Mouse (Mus musculus) hindbrain, embryonic 11.5 days (tissue): ENCODE results near the gene Usp7. TPM values are rescaled to one million over a fixed set of nuclear protein-coding genes. Genes with fewer than 3 reads are reported as not detected.

Source experiments
- ATAC-seq: fragments of 200-750 bp; cut with Nextera tagmentation; 2 replicates; pipeline ENCODE4 v1.8.0; 2017; ENCODE audit warnings: mild to moderate bottlenecking, moderate TSS enrichment, moderate library complexity; ENCODE audit not compliant: low FRiP score
- DNase-seq: peaks from one replicate; pipeline ENCODE4 v3.0.0-alpha.2; 2015; ENCODE audit warnings: low spot score
- H3K27ac ChIP-seq: fragments of 300-500 bp; sonication (generic); 2 replicates; pipeline ENCODE4 v1.5.1; 2014; ENCODE audit warnings: mild to moderate bottlenecking, low read depth, low read length
- H3K27me3 ChIP-seq: fragments of 300-500 bp; sonication (generic); 2 replicates; pipeline ENCODE4 v1.6.1; 2014; ENCODE audit warnings: mild to moderate bottlenecking, low read length, moderate library complexity, mixed read lengths; ENCODE audit not compliant: control insufficient read depth, insufficient read depth
- H3K36me3 ChIP-seq: fragments of 300-500 bp; sonication (generic); 2 replicates; pipeline ENCODE4 v1.6.1; 2014; ENCODE audit warnings: mild to moderate bottlenecking, low read length, moderate library complexity, mixed read lengths; ENCODE audit not compliant: control insufficient read depth, insufficient read depth
- H3K4me1 ChIP-seq: fragments of 300-500 bp; sonication (generic); replicated peaks from 2 replicates; pipeline ENCODE4 v1.6.1; 2014; ENCODE audit warnings: low read length, mixed read lengths; ENCODE audit not compliant: control insufficient read depth, insufficient read depth
- H3K4me2 ChIP-seq: fragments of 300-500 bp; sonication (generic); replicated peaks from 2 replicates; pipeline ENCODE4 v1.6.1; 2014; ENCODE audit warnings: mild to moderate bottlenecking, low read depth, low read length
- H3K4me3 ChIP-seq: fragments of 300-500 bp; sonication (generic); 2 replicates; pipeline ENCODE4 v1.5.1; 2014; ENCODE audit warnings: low read depth, low read length
- H3K9ac ChIP-seq: fragments of 300-500 bp; sonication (generic); 2 replicates; pipeline ENCODE4 v1.6.1; 2014; ENCODE audit warnings: low read depth, low read length
- H3K9me3 ChIP-seq: fragments of 300-500 bp; sonication (generic); 2 replicates; pipeline ENCODE4 v1.6.1; 2016; ENCODE audit warnings: low read length; ENCODE audit not compliant: control insufficient read depth
- WGBS: fragments of 180-500 bp; shearing (Covaris S2); extraction: QIAGEN DNeasy Blood & Tissue Kit; methylation state at CpG from one replicate; pipeline ENCODE4 v1.1.7; 2014; 5-methylcytosine and 5-hydroxymethylcytosine counted together
- polyA plus RNA-seq: library from polyadenylated mRNA; unstranded; fragments of >200 nt; fragmentation: Nextera tagmentation; extraction: Ambion mirVana; gene quantifications from 2 replicates; pipeline ENCODE4 v1.2.1, GENCODE M21; 2014

Usp7 gene
- polyA plus RNA-seq, 1 experiment from 2014 or later: 51.9 TPM

GRCm38 (mm10) chr16:8731630-8732029, 60.5 kb downstream of the Usp7 start:
- no peaks in the 10 kb centered on the region for H3K9me3 ChIP-seq

GRCm38 (mm10) chr16:8728111-8728748, 63.9 kb downstream of the Usp7 start:
- no peak overlapping the region for H3K4me2 ChIP-seq
- H3K27me3 ChIP-seq: no peaks in the 10 kb centered on the region
- H3K4me1 ChIP-seq: no peaks in the 10 kb centered on the region; the same call in 1 of the 2 replicates
- 89% methylated on average over 5 of the region's 5 CpGs for WGBS
- H3K27ac ChIP-seq: no peak overlapping the region
- H3K4me3 ChIP-seq: no peak overlapping the region
- no peaks in the 10 kb centered on the region for H3K36me3 ChIP-seq
- no peak for ATAC-seq
- DNase-seq: no peak
- H3K9me3 ChIP-seq: no peaks in the 10 kb centered on the region
- no peak overlapping the region for H3K9ac ChIP-seq

More at GRCm38 (mm10) chr16:8731630-8732029, 60.5 kb downstream of the Usp7 start:
- no peak overlapping the region for H3K27ac ChIP-seq
- H3K4me1 ChIP-seq: no peaks in the 10 kb centered on the region; the same call in 1 of the 2 replicates
- no peaks in the 10 kb centered on the region for H3K36me3 ChIP-seq
- ATAC-seq (no peak), DNase-seq (no peak)
- no peak overlapping the region for H3K4me3 ChIP-seq
- WGBS: 89% methylated on average over 7 of the region's 7 CpGs
- no peak overlapping the region for H3K4me2 ChIP-seq
- no peak overlapping the region for H3K9ac ChIP-seq
- H3K27me3 ChIP-seq: no peaks in the 10 kb centered on the region

GRCm38 (mm10) chr16:8725807-8726206, 66.3 kb downstream of the Usp7 start:
- H3K27ac ChIP-seq: no peak overlapping the region
- no peak for DNase-seq
- no peak overlapping the region for H3K9ac ChIP-seq
- no peaks in the 10 kb centered on the region for H3K36me3 ChIP-seq
- WGBS: 91% methylated on average over 2 of the region's 2 CpGs
- no peaks in the 10 kb centered on the region; the same call in 1 of the 2 replicates for H3K4me1 ChIP-seq
- no peaks in the 10 kb centered on the region for H3K27me3 ChIP-seq
- no peaks in the 10 kb centered on the region for H3K9me3 ChIP-seq
- H3K4me3 ChIP-seq: no peak overlapping the region
- no peak overlapping the region for H3K4me2 ChIP-seq
- ATAC-seq: no peak

- DNase-seq: no peak
These were observed 68.1 kb downstream of the Usp7 start for GRCm38 (mm10) chr16:8724031-8724430.

GRCm38 (mm10) chr16:8720447-8720846, 71.7 kb downstream of the Usp7 start:
- ATAC-seq: no peak
- Histone ChIP-seq H3K27ac (no peak overlapping the region), H3K4me3 (no peak overlapping the region), H3K27me3 (no peaks in the 10 kb centered on the region), H3K36me3 (no peaks in the 10 kb centered on the region), H3K4me2 (no peak overlapping the region), H3K9me3 (no peaks in the 10 kb centered on the region), H3K9ac (no peak overlapping the region), H3K4me1 (no peaks in the 10 kb centered on the region)
- no peak for DNase-seq
- 96% methylated on average over 4 of the region's 4 CpGs for WGBS

More at GRCm38 (mm10) chr16:8724031-8724430, 68.1 kb downstream of the Usp7 start:
- H3K36me3 ChIP-seq: no peaks in the 10 kb centered on the region
- H3K9ac ChIP-seq: no peak overlapping the region
- H3K27me3 ChIP-seq: no peaks in the 10 kb centered on the region
- no peak overlapping the region for H3K27ac ChIP-seq
- H3K4me3 ChIP-seq: no peak overlapping the region
- no peaks in the 10 kb centered on the region for H3K9me3 ChIP-seq
- no peaks in the 10 kb centered on the region; the same call in 1 of the 2 replicates for H3K4me1 ChIP-seq
- ATAC-seq: no peak
- H3K4me2 ChIP-seq: no peak overlapping the region
- WGBS: 92% methylated on average over 3 of the region's 3 CpGs

- Histone ChIP-seq H3K4me2 (no peak overlapping the region), H3K4me1 (no peaks in the 10 kb centered on the region), H3K9ac (no peak overlapping the region), H3K9me3 (no peaks in the 10 kb centered on the region), H3K27ac (no peak overlapping the region), H3K4me3 (no peak overlapping the region), H3K36me3 (no peaks in the 10 kb centered on the region), H3K27me3 (no peaks in the 10 kb centered on the region)
- DNase-seq (no peak), ATAC-seq (no peak)
- WGBS: 93% methylated on average over 10 of the region's 10 CpGs
These were observed 74.4 kb downstream of the Usp7 start for GRCm38 (mm10) chr16:8717744-8718143.

- H3K4me2 ChIP-seq: no peak overlapping the region
- no peak overlapping the region for H3K4me3 ChIP-seq
- no peak overlapping the region for H3K27ac ChIP-seq
- WGBS: 85% methylated on average over 6 of the region's 6 CpGs
- peaks cover 5% of the 10 kb centered on the region; the same call in 1 of the 2 replicates for H3K36me3 ChIP-seq
- H3K9me3 ChIP-seq: no peaks in the 10 kb centered on the region
- H3K9ac ChIP-seq: no peak overlapping the region
- H3K4me1 ChIP-seq: no peaks in the 10 kb centered on the region
- H3K27me3 ChIP-seq: no peaks in the 10 kb centered on the region
- no peak for DNase-seq
- ATAC-seq: no peak
These were observed 75.8 kb downstream of the Usp7 start for GRCm38 (mm10) chr16:8716300-8716699.

GRCm38 (mm10) chr16:8715513-8716080, 76.5 kb downstream of the Usp7 start:
- H3K27ac ChIP-seq: no peak overlapping the region
- no peak overlapping the region for H3K4me3 ChIP-seq
- H3K36me3 ChIP-seq: peaks cover 8% of the 10 kb centered on the region; the same call in 1 of the 2 replicates
- H3K9ac ChIP-seq: no peak overlapping the region
- WGBS: 74% methylated on average over 10 of the region's 10 CpGs
- no peak for ATAC-seq
- H3K4me2 ChIP-seq: no peak overlapping the region
- no peaks in the 10 kb centered on the region for H3K27me3 ChIP-seq
- H3K9me3 ChIP-seq: no peaks in the 10 kb centered on the region
- H3K4me1 ChIP-seq: no peaks in the 10 kb centered on the region
- no peak for DNase-seq

- no peaks in the 10 kb centered on the region for H3K4me1 ChIP-seq
- no peak overlapping the region for H3K4me2 ChIP-seq
- no peak overlapping the region for H3K4me3 ChIP-seq
- H3K9ac ChIP-seq: no peak overlapping the region
- no peaks in the 10 kb centered on the region for H3K9me3 ChIP-seq
- ATAC-seq (no peak), DNase-seq (no peak)
- 91% methylated on average over 5 of the region's 5 CpGs for WGBS
- H3K27ac ChIP-seq: no peak overlapping the region
- no peaks in the 10 kb centered on the region for H3K27me3 ChIP-seq
- H3K36me3 ChIP-seq: peaks cover 8% of the 10 kb centered on the region; the same call in 1 of the 2 replicates
These were observed 77.3 kb downstream of the Usp7 start for GRCm38 (mm10) chr16:8714851-8715250.
